Mouse (Mus musculus): ENCODE data around the gene Sept1. TPM values are rescaled to one million over a fixed set of nuclear protein-coding genes. Genes with fewer than 3 reads are reported as not detected.
"Not testable (repeated sequence)": the region's sequence is repeated elsewhere in the genome, so short reads cannot be mapped to it uniquely, and the experiment has no call there.

The Sept1 gene
- total RNA-seq, 1 experiment: 85.8 TPM

DNA sequence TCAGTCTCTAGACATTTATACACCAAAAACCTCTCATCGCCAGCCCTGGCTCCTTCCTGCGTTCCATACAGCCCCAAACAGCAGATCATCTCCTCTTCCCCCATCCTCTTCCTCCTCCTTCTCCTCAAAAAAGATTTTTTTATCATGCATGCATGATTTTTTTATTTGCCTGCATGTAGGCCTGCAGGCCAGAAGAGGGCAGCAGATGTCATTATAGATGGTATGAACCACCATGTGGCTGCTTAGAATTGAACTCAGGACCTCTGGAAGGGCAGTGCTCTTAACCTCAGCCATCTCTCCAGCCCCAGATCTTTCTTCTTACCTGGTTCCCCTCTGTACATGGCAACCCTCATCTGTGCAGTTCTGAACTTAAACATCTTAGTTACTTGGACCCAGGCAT lies 19.5 kb upstream of the Sept1 start:
- in situ Hi-C loops (cut with MboI; ENCODE audit: low sequenced_read_pairs in 2 of 2, unreplicated experiment in 2 of 2): no loop called here
- Histone ChIP-seq H3K36me3 (ENCODE audit: control insufficient read depth, insufficient read depth, low read length, poor library complexity, severe bottlenecking) (peaks cover 19% of the 10 kb centered on the region), H3K4me3 (ENCODE audit: insufficient read depth in 1 of 2, low read depth in 1 of 2, low read length in 2 of 2, poor library complexity in 1 of 2, severe bottlenecking in 1 of 2) (no peak overlapping the region), H3K9ac (ENCODE audit: insufficient read depth, low read depth, low read length, poor library complexity, severe bottlenecking) (no peak overlapping the region), H3K4me1 (ENCODE audit: control insufficient read depth in 2 of 2, insufficient read depth in 2 of 2, low read length in 2 of 2, poor library complexity in 1 of 2) (no peaks in the 10 kb centered on the region), H3K27ac (ENCODE audit: insufficient read depth, low read depth, low read length, poor library complexity, severe bottlenecking) (no peak overlapping the region), H3K9me3 (ENCODE audit: control insufficient read depth, insufficient read depth, low read depth, low read length) (no peaks in the 10 kb centered on the region)
- no peak for DNase-seq (ENCODE audit: low read depth, low spot score)
- TF ChIP-seq ZNF384 (IDR thresholded peaks at IDR 0.05; ENCODE audit: low read depth, low read length) (peak; percentile 82), ZC3H11A (IDR thresholded peaks at IDR 0.05; ENCODE audit: borderline replicate concordance, low read depth, low read length) (no peak)

- H3K27ac ChIP-seq (ENCODE audit: insufficient read depth, low read depth, low read length, poor library complexity, severe bottlenecking); H3K9ac ChIP-seq (ENCODE audit: insufficient read depth, low read depth, low read length, poor library complexity, severe bottlenecking); H3K4me1 ChIP-seq (ENCODE audit: control insufficient read depth in 2 of 2, insufficient read depth in 2 of 2, low read length in 2 of 2, poor library complexity in 1 of 2); H3K36me3 ChIP-seq (ENCODE audit: control insufficient read depth, insufficient read depth, low read length, poor library complexity, severe bottlenecking); H3K9me3 ChIP-seq (ENCODE audit: control insufficient read depth, insufficient read depth, low read depth, low read length); DNase-seq (ENCODE audit: low read depth, low spot score); H3K4me3 ChIP-seq (ENCODE audit: insufficient read depth in 1 of 2, low read depth in 1 of 2, low read length in 2 of 2, poor library complexity in 1 of 2, severe bottlenecking in 1 of 2); in situ Hi-C loops (cut with MboI; ENCODE audit: low sequenced_read_pairs in 2 of 2, unreplicated experiment in 2 of 2): not testable (repeated sequence)
These were observed 17.6 kb upstream of the Sept1 start for GRCm38 (mm10) chr7:127250511-127250910.

- Histone ChIP-seq H3K36me3 (ENCODE audit: control insufficient read depth, insufficient read depth, low read length, poor library complexity, severe bottlenecking) (peaks cover 9% of the 10 kb centered on the region; the same call in 1 of the 2 replicates), H3K9ac (ENCODE audit: insufficient read depth, low read depth, low read length, poor library complexity, severe bottlenecking) (peak overlapping the region; percentile 95), H3K27ac (ENCODE audit: insufficient read depth, low read depth, low read length, poor library complexity, severe bottlenecking) (peak overlapping the region; percentile 86), H3K9me3 (ENCODE audit: control insufficient read depth, insufficient read depth, low read depth, low read length) (peaks cover 3% of the 10 kb centered on the region; the same call in 1 of the 2 replicates), H3K4me3 (ENCODE audit: insufficient read depth in 1 of 2, low read depth in 1 of 2, low read length in 2 of 2, poor library complexity in 1 of 2, severe bottlenecking in 1 of 2) (peak overlapping the region; percentile 90 to 96), H3K4me1 (ENCODE audit: control insufficient read depth in 2 of 2, insufficient read depth in 2 of 2, low read length in 2 of 2, poor library complexity in 1 of 2) (peaks cover 0 to 5% of the 10 kb centered on the region in 2 experiments; a peak in 1 of 4 replicates)
- in situ Hi-C loops (cut with MboI; ENCODE audit: low sequenced_read_pairs in 2 of 2, unreplicated experiment in 2 of 2): no loop called here
- DNase-seq (ENCODE audit: low read depth, low spot score): no peak
- TF ChIP-seq ZC3H11A (IDR thresholded peaks at IDR 0.05; ENCODE audit: borderline replicate concordance, low read depth, low read length): no peak
- TF ChIP-seq MAFK (IDR thresholded peaks at IDR 0.05; ENCODE audit: insufficient read depth, low read depth, low read length): peak; percentile 35; the same call in 1 of the 2 replicates
These were observed 12.0 kb upstream of the Sept1 start for GRCm38 (mm10) chr7:127244658-127245510.

DNA sequence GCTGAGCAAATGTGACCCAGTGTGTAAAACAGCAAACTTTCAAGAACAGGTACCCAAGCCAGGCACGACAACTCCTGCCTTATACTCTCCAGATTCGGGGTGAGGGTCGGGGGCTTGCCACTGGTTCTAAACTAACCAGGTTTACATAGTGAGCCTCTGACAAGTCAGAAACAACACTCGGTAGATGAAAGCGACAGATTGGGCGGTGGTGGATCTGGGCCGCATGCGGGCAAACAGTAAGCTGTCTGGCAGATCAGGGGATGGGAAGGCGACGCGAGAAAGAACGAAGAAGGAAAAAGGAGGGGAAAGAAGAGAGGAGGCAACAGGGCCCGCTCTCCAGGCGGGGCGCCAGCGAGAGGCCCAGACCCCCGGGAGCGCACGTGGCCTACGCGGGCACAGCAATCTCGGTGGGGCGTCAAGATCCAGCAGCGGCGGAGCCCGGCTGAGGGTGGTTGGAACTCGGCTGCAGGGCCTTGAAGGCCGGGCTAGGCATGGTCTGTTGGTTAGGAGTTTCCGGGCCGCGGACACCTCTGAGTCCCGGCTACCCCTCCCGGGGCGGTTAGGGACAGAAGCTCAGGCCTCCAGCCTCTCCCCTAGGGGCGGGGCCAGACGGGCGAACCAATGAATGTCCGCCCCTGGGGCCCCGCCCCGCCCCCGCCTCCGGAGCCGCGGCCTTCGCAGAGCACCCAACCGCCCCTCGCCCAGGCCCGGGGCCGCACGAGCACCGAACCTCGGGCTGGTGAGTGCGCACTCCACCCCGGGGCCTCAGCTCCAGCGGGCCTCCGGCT lies 11.1 kb upstream of the Sept1 start, which contains the start of gene Zfp771:
TSS of gene Zfp771 (plus strand) at position 405 of the 788 bp plus-strand sequence.
- Histone ChIP-seq H3K9ac (ENCODE audit: insufficient read depth, low read depth, low read length, poor library complexity, severe bottlenecking) (peak within 1 kb of the TSS; percentile 95), H3K4me3 (ENCODE audit: insufficient read depth in 1 of 2, low read depth in 1 of 2, low read length in 2 of 2, poor library complexity in 1 of 2, severe bottlenecking in 1 of 2) (peak within 1 kb of the TSS; percentile 90 to 96), H3K4me1 (ENCODE audit: control insufficient read depth in 2 of 2, insufficient read depth in 2 of 2, low read length in 2 of 2, poor library complexity in 1 of 2) (peaks cover 0 to 5% of the 10 kb centered on the region in 2 experiments; a peak in 1 of 4 replicates), H3K27ac (ENCODE audit: insufficient read depth, low read depth, low read length, poor library complexity, severe bottlenecking) (peak within 1 kb of the TSS; percentile 86), H3K36me3 (ENCODE audit: control insufficient read depth, insufficient read depth, low read length, poor library complexity, severe bottlenecking) (peaks cover 6% of the 10 kb centered on the region; the same call in 1 of the 2 replicates), H3K9me3 (ENCODE audit: control insufficient read depth, insufficient read depth, low read depth, low read length) (peaks cover 4% of the 10 kb centered on the region; the same call in 1 of the 2 replicates)
- DNase-seq (ENCODE audit: low read depth, low spot score): peak; percentile 91
- in situ Hi-C loops (cut with MboI; ENCODE audit: low sequenced_read_pairs in 2 of 2, unreplicated experiment in 2 of 2): no loop called here
- TF ChIP-seq MAFK (IDR thresholded peaks at IDR 0.05; ENCODE audit: insufficient read depth, low read depth, low read length) (no peak), ZNF384 (IDR thresholded peaks at IDR 0.05; ENCODE audit: low read depth, low read length) (no peak), CHD2 (IDR thresholded peaks at IDR 0.05; ENCODE audit: low read depth, low read length) (no peak), HCFC1 (IDR thresholded peaks at IDR 0.05; ENCODE audit: borderline replicate concordance, insufficient read depth, low read length) (0 out of 2 replicates have a peak, but pooled peaks have one; percentile 21)
